Mouse (Mus musculus) lung, embryonic 14.5 days (tissue): ENCODE data around the gene Sema3b. TPM values are rescaled to one million over a fixed set of nuclear protein-coding genes. Genes with fewer than 3 reads are reported as not detected.
"Not testable (repeated sequence)": the region's sequence is repeated elsewhere in the genome, so short reads cannot be mapped to it uniquely, and the experiment has no call there.

Source experiments
- ATAC-seq: fragments of 200-750 bp; cut with Nextera tagmentation; 2 replicates; pipeline ENCODE4 v1.8.0; 2017; ENCODE audit warnings: mild to moderate bottlenecking, moderate TSS enrichment, moderate library complexity; ENCODE audit not compliant: insufficient read depth
- DNase-seq: peaks from one replicate; pipeline ENCODE4 v3.0.0-alpha.2; 2015
- H3K27ac ChIP-seq: fragments of 300-500 bp; sonication (generic); 2 replicates; pipeline ENCODE4 v1.5.1; 2014; ENCODE audit warnings: low read depth, mild to moderate bottlenecking, moderate library complexity
- H3K27me3 ChIP-seq: fragments of 300-500 bp; sonication (generic); 2 replicates; pipeline ENCODE4 v1.6.1; 2014; ENCODE audit warnings: low read length, control low read depth; ENCODE audit not compliant: insufficient read depth
- H3K36me3 ChIP-seq: fragments of 300-500 bp; sonication (generic); 2 replicates; pipeline ENCODE4 v1.6.1; 2014; ENCODE audit warnings: control low read depth; ENCODE audit not compliant: insufficient read depth
- H3K4me1 ChIP-seq: fragments of 300-500 bp; sonication (generic); 2 replicates; pipeline ENCODE4 v1.6.1; 2014; ENCODE audit warnings: antibody characterized with exemption, control low read depth; ENCODE audit not compliant: insufficient read depth
- H3K4me2 ChIP-seq: fragments of 300-500 bp; sonication (generic); 2 replicates; pipeline ENCODE4 v1.6.1; 2014; ENCODE audit warnings: mild to moderate bottlenecking
- H3K4me3 ChIP-seq: fragments of 300-500 bp; sonication (generic); 2 replicates; pipeline ENCODE4 v1.5.1; 2014; ENCODE audit warnings: low read depth, low read length
- H3K9ac ChIP-seq: fragments of 300-500 bp; sonication (generic); 2 replicates; pipeline ENCODE4 v1.6.1; 2014
- H3K9me3 ChIP-seq: fragments of 300-500 bp; sonication (generic); 2 replicates; pipeline ENCODE4 v1.6.1; 2016; ENCODE audit warnings: low read depth, low read length, control low read depth
- CTCF ChIP-seq: IDR thresholded peaks from 2 replicates; pipeline ENCODE4 v1.5.1; 2016; ENCODE audit warnings: antibody characterized with exemption, low read depth
- WGBS: fragments of 180-500 bp; shearing (Covaris S2); extraction: QIAGEN DNeasy Blood & Tissue Kit; methylation state at CpG from one replicate; pipeline ENCODE4 v1.1.7; 2014; 5-methylcytosine and 5-hydroxymethylcytosine counted together
- polyA plus RNA-seq: library from polyadenylated mRNA; unstranded; fragments of >200 nt; fragmentation: Nextera tagmentation; extraction: Ambion mirVana; gene quantifications from 2 replicates; pipeline ENCODE4 v1.2.1, GENCODE M21; 2014

Gene Sema3b
- polyA plus RNA-seq, 1 experiment from 2014 or later, result 5.3 TPM

- peak overlapping the region; percentile 72; the same call in 1 of the 2 replicates for H3K4me2 ChIP-seq
- WGBS, result 64% methylated on average over 14 of the region's 14 CpGs
- H3K27ac ChIP-seq, result peak overlapping the region; percentile 83
- H3K9ac ChIP-seq, result no peak overlapping the region
- no peak for DNase-seq
- no peaks in the 10 kb centered on the region for H3K27me3 ChIP-seq
- H3K4me3 ChIP-seq, result no peak overlapping the region
- peaks cover 37% of the 10 kb centered on the region for H3K36me3 ChIP-seq
- H3K9me3 ChIP-seq, result no peaks in the 10 kb centered on the region
- TF ChIP-seq CTCF, result no peak
- no peak for ATAC-seq
- H3K4me1 ChIP-seq, result peaks cover 19% of the 10 kb centered on the region
Measured at GRCm38 (mm10) chr9:107575579-107576356, 33.3 kb downstream of the Sema3b start.

- not testable (repeated sequence) for H3K27me3 ChIP-seq, DNase-seq, H3K9ac ChIP-seq, H3K4me2 ChIP-seq, H3K27ac ChIP-seq, H3K9me3 ChIP-seq, H3K4me3 ChIP-seq, ATAC-seq
- Histone ChIP-seq H3K4me1 (peaks cover 29% of the 10 kb centered on the region), H3K36me3 (peaks cover 43% of the 10 kb centered on the region)
- 82% methylated on average over 6 of the region's 6 CpGs for WGBS
- 0 out of 2 replicates have a peak, but pooled peaks have one; percentile 21 for TF ChIP-seq CTCF
Measured at GRCm38 (mm10) chr9:107573774-107574173, 35.3 kb downstream of the Sema3b start.

GRCm38 (mm10) chr9:107572327-107572662 lies 36.7 kb downstream of the Sema3b start:
- ATAC-seq (no peak), DNase-seq (no peak)
- Histone ChIP-seq H3K36me3 (peaks cover 43% of the 10 kb centered on the region), H3K4me3 (no peak overlapping the region), H3K27ac (no peak overlapping the region), H3K9ac (no peak overlapping the region), H3K4me2 (no peak overlapping the region), H3K9me3 (no peaks in the 10 kb centered on the region), H3K27me3 (no peaks in the 10 kb centered on the region), H3K4me1 (peaks cover 30% of the 10 kb centered on the region)
- no peak for TF ChIP-seq CTCF
- 95% methylated on average over 2 of the region's 2 CpGs for WGBS

GRCm38 (mm10) chr9:107571534-107572326 lies 37.3 kb downstream of the Sema3b start:
- WGBS, result 84% methylated on average over 22 of the region's 22 CpGs
- no peak for ATAC-seq
- no peaks in the 10 kb centered on the region for H3K27me3 ChIP-seq
- TF ChIP-seq CTCF, result no peak
- H3K4me3 ChIP-seq, result peak overlapping the region; percentile 84; the same call in 1 of the 2 replicates
- peaks cover 29% of the 10 kb centered on the region for H3K4me1 ChIP-seq
- peaks cover 43% of the 10 kb centered on the region for H3K36me3 ChIP-seq
- H3K4me2 ChIP-seq, result peak overlapping the region; percentile 65
- H3K27ac ChIP-seq, result peak overlapping the region; percentile 36; the same call in 1 of the 2 replicates
- H3K9me3 ChIP-seq, result no peaks in the 10 kb centered on the region
- no peak for DNase-seq
- peak overlapping the region; percentile 89; the same call in 1 of the 2 replicates for H3K9ac ChIP-seq

GRCm38 (mm10) chr9:107570845-107571244 lies 38.2 kb downstream of the Sema3b start:
- no peak for DNase-seq
- Histone ChIP-seq H3K9ac (peak overlapping the region; percentile 89), H3K27ac (peak overlapping the region; percentile 92), H3K4me1 (peaks cover 23% of the 10 kb centered on the region), H3K4me2 (peak overlapping the region; percentile 65), H3K27me3 (no peaks in the 10 kb centered on the region), H3K4me3 (peak overlapping the region; percentile 84), H3K36me3 (peaks cover 43% of the 10 kb centered on the region), H3K9me3 (no peaks in the 10 kb centered on the region)
- no peak for ATAC-seq
- 84% methylated on average over 21 of the region's 21 CpGs for WGBS
- TF ChIP-seq CTCF, result no peak

GRCm38 (mm10) chr9:107570016-107570415 lies 39.0 kb downstream of the Sema3b start:
- DNase-seq, result no peak
- Histone ChIP-seq H3K4me3 (peak overlapping the region; percentile 84), H3K9me3 (no peaks in the 10 kb centered on the region), H3K36me3 (peaks cover 49% of the 10 kb centered on the region), H3K4me1 (peaks cover 21% of the 10 kb centered on the region), H3K27ac (peak overlapping the region; percentile 92), H3K4me2 (peak overlapping the region; percentile 65), H3K9ac (peak overlapping the region; percentile 89), H3K27me3 (no peaks in the 10 kb centered on the region)
- peak; percentile 12; the same call in 1 of the 2 replicates for TF ChIP-seq CTCF
- ATAC-seq, result no peak
- WGBS, result 24% methylated on average over 13 of the region's 13 CpGs

GRCm38 (mm10) chr9:107569270-107569669 lies 39.8 kb downstream of the Sema3b start:
- Histone ChIP-seq H3K36me3 (peaks cover 52% of the 10 kb centered on the region), H3K4me1 (peaks cover 21% of the 10 kb centered on the region)
- no peak for TF ChIP-seq CTCF

More at GRCm38 (mm10) chr9:107569270-107569669, 39.8 kb downstream of the Sema3b start:
- under 1% methylated on average over 23 of the region's 23 CpGs for WGBS
- Histone ChIP-seq H3K9me3 (no peaks in the 10 kb centered on the region), H3K4me2 (peak overlapping the region; percentile 65), H3K27ac (peak overlapping the region; percentile 92), H3K27me3 (no peaks in the 10 kb centered on the region), H3K9ac (peak overlapping the region; percentile 89), H3K4me3 (peak overlapping the region; percentile 84)
- DNase-seq, result peak; percentile 55
- peak; percentile 18 for ATAC-seq
